Mouse (Mus musculus): Measurements from ENCODE around the gene Got1. TPM values are rescaled to one million over a fixed set of nuclear protein-coding genes. Genes with fewer than 3 reads are reported as not detected.

The Got1 gene
- polyA plus RNA-seq, 1 experiment from 2014 or later = 65.2 TPM

GRCm38 (mm10) chr19:43546337-43547117, 22.1 kb upstream of the Got1 start:
- Histone ChIP-seq H3K4me2 (peak overlapping the region; percentile 30), H3K27me3 (peaks cover 16% of the 10 kb centered on the region; the same call in 1 of the 2 replicates), H3K27ac (no peak overlapping the region), H3K9me3 (replicated peaks) (no peaks in the 10 kb centered on the region), H3K9ac (no peak overlapping the region; the same call in 1 of the 2 replicates), H3K4me1 (peaks cover 8% of the 10 kb centered on the region), H3K4me3 (no peak overlapping the region), H3K36me3 (ENCODE audit: poor library complexity, severe bottlenecking) (no peaks in the 10 kb centered on the region)
- 11% methylated on average over 19 of the region's 19 CpGs for WGBS
- ATAC-seq = no peak

- WGBS = 93% methylated on average over 3 of the region's 3 CpGs
- peaks cover under 1% of the 10 kb centered on the region; the same call in 1 of the 2 replicates for H3K4me1 ChIP-seq
- ATAC-seq = no peak
Observed at GRCm38 (mm10) chr19:43535372-43535771, 11.0 kb upstream of the Got1 start.

GRCm38 (mm10) chr19:43530921-43531320, 6.5 kb upstream of the Got1 start:
- no peak overlapping the region for H3K27ac ChIP-seq
- peak; percentile 10; the same call in 1 of the 2 replicates for ATAC-seq
- WGBS = 28% methylated on average over 12 of the region's 12 CpGs
- H3K4me2 ChIP-seq = no peak overlapping the region
- H3K4me3 ChIP-seq = no peak overlapping the region
- no peaks in the 10 kb centered on the region for H3K9me3 ChIP-seq (replicated peaks)
- H3K9ac ChIP-seq = no peak overlapping the region
- H3K4me1 ChIP-seq = peaks cover 5% of the 10 kb centered on the region; the same call in 1 of the 2 replicates
- H3K27me3 ChIP-seq = peaks cover 8% of the 10 kb centered on the region
- H3K36me3 ChIP-seq (ENCODE audit: poor library complexity, severe bottlenecking) = no peaks in the 10 kb centered on the region

More at GRCm38 (mm10) chr19:43535372-43535771, 11.0 kb upstream of the Got1 start:
- no peak overlapping the region for H3K9ac ChIP-seq
- no peak overlapping the region for H3K27ac ChIP-seq
- H3K36me3 ChIP-seq (ENCODE audit: poor library complexity, severe bottlenecking) = no peaks in the 10 kb centered on the region
- H3K9me3 ChIP-seq (replicated peaks) = no peaks in the 10 kb centered on the region
- H3K4me3 ChIP-seq = no peak overlapping the region
- H3K27me3 ChIP-seq = no peaks in the 10 kb centered on the region
- no peak overlapping the region for H3K4me2 ChIP-seq

GRCm38 (mm10) chr19:43530197-43530770, 5.9 kb upstream of the Got1 start:
- H3K4me3 ChIP-seq = peak overlapping the region; percentile 20
- peak; percentile 88 for ATAC-seq

GRCm38 (mm10) chr19:43528056-43528587, 3.7 kb upstream of the Got1 start:
- H3K27ac ChIP-seq = no peak overlapping the region
- no peak overlapping the region for H3K4me3 ChIP-seq
- H3K9ac ChIP-seq = no peak overlapping the region
- H3K27me3 ChIP-seq = peaks cover 8% of the 10 kb centered on the region
- WGBS = 76% methylated on average over 8 of the region's 8 CpGs
- H3K4me2 ChIP-seq = no peak overlapping the region
- no peak for ATAC-seq
- peaks cover 22% of the 10 kb centered on the region for H3K4me1 ChIP-seq
- no peaks in the 10 kb centered on the region for H3K9me3 ChIP-seq (replicated peaks)
- no peaks in the 10 kb centered on the region for H3K36me3 ChIP-seq (ENCODE audit: poor library complexity, severe bottlenecking)

More at GRCm38 (mm10) chr19:43530197-43530770, 5.9 kb upstream of the Got1 start:
- H3K9me3 ChIP-seq (replicated peaks) = no peaks in the 10 kb centered on the region
- H3K9ac ChIP-seq = no peak overlapping the region
- peak overlapping the region; percentile 53 for H3K4me2 ChIP-seq
- H3K36me3 ChIP-seq (ENCODE audit: poor library complexity, severe bottlenecking) = no peaks in the 10 kb centered on the region
- H3K4me1 ChIP-seq = peaks cover 8% of the 10 kb centered on the region
- H3K27ac ChIP-seq = no peak overlapping the region
- H3K27me3 ChIP-seq = peaks cover 8% of the 10 kb centered on the region
- under 1% methylated on average over 13 of the region's 13 CpGs for WGBS

GRCm38 (mm10) chr19:43527131-43527530, 2.7 kb upstream of the Got1 start:
- Histone ChIP-seq H3K4me3 (no peak overlapping the region), H3K9ac (no peak overlapping the region), H3K4me2 (no peak overlapping the region), H3K4me1 (peaks cover 32% of the 10 kb centered on the region), H3K9me3 (replicated peaks) (no peaks in the 10 kb centered on the region), H3K27ac (no peak overlapping the region), H3K36me3 (ENCODE audit: poor library complexity, severe bottlenecking) (no peaks in the 10 kb centered on the region), H3K27me3 (peaks cover 8% of the 10 kb centered on the region)
- no peak for ATAC-seq
- 10% methylated on average over 11 of the region's 11 CpGs for WGBS

GRCm38 (mm10) chr19:43526025-43526424, 1.6 kb upstream of the Got1 start:
- H3K4me3 ChIP-seq = no peak overlapping the region
- no peaks in the 10 kb centered on the region for H3K36me3 ChIP-seq (ENCODE audit: poor library complexity, severe bottlenecking)
- H3K27me3 ChIP-seq = peaks cover 8% of the 10 kb centered on the region
- H3K4me1 ChIP-seq = peaks cover 43% of the 10 kb centered on the region
- WGBS = 93% methylated on average over 9 of the region's 9 CpGs
- no peak overlapping the region for H3K4me2 ChIP-seq
- H3K9me3 ChIP-seq (replicated peaks) = no peaks in the 10 kb centered on the region
- no peak overlapping the region for H3K27ac ChIP-seq
- H3K9ac ChIP-seq = no peak overlapping the region
- no peak for ATAC-seq

- Histone ChIP-seq H3K27me3 (peaks cover 8% of the 10 kb centered on the region), H3K9me3 (replicated peaks) (no peaks in the 10 kb centered on the region), H3K4me1 (peaks cover 47% of the 10 kb centered on the region), H3K36me3 (ENCODE audit: poor library complexity, severe bottlenecking) (no peaks in the 10 kb centered on the region), H3K9ac (no peak overlapping the region), H3K27ac (no peak overlapping the region), H3K4me2 (peak overlapping the region; percentile 62), H3K4me3 (peak overlapping the region; percentile 71; the same call in 1 of the 2 replicates)
- WGBS = 89% methylated on average over 7 of the region's 7 CpGs
- no peak for ATAC-seq
Observed at GRCm38 (mm10) chr19:43525566-43525965, 1.2 kb upstream of the Got1 start.

- Histone ChIP-seq H3K4me1 (peaks cover 48% of the 10 kb centered on the region), H3K9me3 (replicated peaks) (no peaks in the 10 kb centered on the region), H3K27me3 (peaks cover 8% of the 10 kb centered on the region), H3K4me3 (peak overlapping the region; percentile 71), H3K36me3 (ENCODE audit: poor library complexity, severe bottlenecking) (no peaks in the 10 kb centered on the region), H3K4me2 (peak overlapping the region; percentile 62), H3K9ac (peak overlapping the region; percentile 81), H3K27ac (peak overlapping the region; percentile 48; the same call in 1 of the 2 replicates)
- no peak for ATAC-seq
- WGBS = 20% methylated on average over 10 of the region's 10 CpGs
Observed at GRCm38 (mm10) chr19:43525104-43525482, 688 bp upstream of the Got1 start.

- H3K36me3 ChIP-seq (ENCODE audit: poor library complexity, severe bottlenecking) = no peaks in the 10 kb centered on the region
- peaks cover 8% of the 10 kb centered on the region for H3K27me3 ChIP-seq
- no peak overlapping the region for H3K27ac ChIP-seq
- WGBS = 7% methylated on average over 12 of the region's 12 CpGs
- H3K4me3 ChIP-seq = peak overlapping the region; percentile 71
- H3K4me2 ChIP-seq = peak overlapping the region; percentile 62
- ATAC-seq = no peak
- peak overlapping the region; percentile 72 for H3K9ac ChIP-seq
- H3K9me3 ChIP-seq (replicated peaks) = no peaks in the 10 kb centered on the region
- H3K4me1 ChIP-seq = peaks cover 46% of the 10 kb centered on the region
Observed at GRCm38 (mm10) chr19:43523551-43523950, 854 bp downstream of the Got1 start.

GRCm38 (mm10) chr19:43521996-43522395, 2.4 kb downstream of the Got1 start:
- H3K4me2 ChIP-seq = peak overlapping the region; percentile 42
- H3K9ac ChIP-seq = no peak overlapping the region; the same call in 1 of the 2 replicates
- peaks cover 54% of the 10 kb centered on the region for H3K4me1 ChIP-seq
- 0 out of 2 replicates have a peak, but pooled peaks cover 3% of the 10 kb centered on the region for H3K36me3 ChIP-seq (ENCODE audit: poor library complexity, severe bottlenecking)
- no peaks in the 10 kb centered on the region for H3K9me3 ChIP-seq (replicated peaks)
- ATAC-seq = no peak
- H3K27me3 ChIP-seq = 0 out of 2 replicates have a peak, but pooled peaks cover 3% of the 10 kb centered on the region
- H3K27ac ChIP-seq = no peak overlapping the region
- 72% methylated on average over 9 of the region's 9 CpGs for WGBS
- no peak overlapping the region for H3K4me3 ChIP-seq

- WGBS = 6% methylated on average over 8 of the region's 8 CpGs
- Histone ChIP-seq H3K9me3 (replicated peaks) (no peaks in the 10 kb centered on the region), H3K27ac (no peak overlapping the region), H3K4me3 (0 out of 2 replicates have a peak overlapping the region, but pooled peaks have one; percentile 13), H3K4me2 (peak overlapping the region; percentile 42), H3K27me3 (no peaks in the 10 kb centered on the region), H3K36me3 (ENCODE audit: poor library complexity, severe bottlenecking) (0 out of 2 replicates have a peak, but pooled peaks cover 3% of the 10 kb centered on the region), H3K9ac (peak overlapping the region; percentile 35), H3K4me1 (peaks cover 54% of the 10 kb centered on the region)
- ATAC-seq = no peak
Observed at GRCm38 (mm10) chr19:43521362-43521761, 3.0 kb downstream of the Got1 start.

Measured in forebrain, embryonic 13.5 days (tissue).